Mouse (Mus musculus) midbrain, embryonic 10.5 days (tissue): ENCODE measurements around the gene 2310039H08Rik. TPM values are rescaled to one million over a fixed set of nuclear protein-coding genes. Genes with fewer than 3 reads are reported as not detected.
A peak's percentile ranks its signal among the peaks of the same experiment; 100 is the strongest.
"Not testable (repeated sequence)": the region's sequence is repeated elsewhere in the genome, so short reads cannot be mapped to it uniquely, and the experiment has no call there.

Experiments used
- DNase-seq: peaks from one replicate; pipeline ENCODE4 v3.0.0-alpha.2; 2017; ENCODE audit warnings: low spot score
- H3K27ac ChIP-seq: fragments of 300-500 bp; sonication (generic); replicated peaks from 2 replicates; pipeline ENCODE4 v1.5.1; 2016; ENCODE audit warnings: mild to moderate bottlenecking
- H3K27me3 ChIP-seq: fragments of 300-500 bp; sonication (generic); 2 replicates; pipeline ENCODE4 v1.6.1; 2016; ENCODE audit warnings: low read depth, mild to moderate bottlenecking; ENCODE audit not compliant: poor library complexity, severe bottlenecking
- H3K36me3 ChIP-seq: fragments of 300-500 bp; sonication (generic); 2 replicates; pipeline ENCODE4 v1.6.1; 2016; ENCODE audit warnings: mild to moderate bottlenecking, moderate library complexity
- H3K4me1 ChIP-seq: fragments of 300-500 bp; sonication (generic); 2 replicates; pipeline ENCODE4 v1.6.1; 2016
- H3K4me3 ChIP-seq: fragments of 300-500 bp; sonication (generic); 2 replicates; pipeline ENCODE4 v1.5.1; 2016; ENCODE audit warnings: mild to moderate bottlenecking, moderate library complexity
- H3K9me3 ChIP-seq: fragments of 300-500 bp; sonication (generic); replicated peaks from 2 replicates; pipeline ENCODE4 v1.6.1; 2016; ENCODE audit warnings: mild to moderate bottlenecking
- WGBS: fragments of 180-500 bp; shearing (Covaris S2); methylation state at CpG from one replicate; pipeline ENCODE4 v1.1.7; 2016; 5-methylcytosine and 5-hydroxymethylcytosine counted together
- polyA plus RNA-seq: library from polyadenylated mRNA; unstranded; fragments of >200 nt; fragmentation: Nextera tagmentation; extraction: Ambion mirVana; gene quantifications from 2 replicates; pipeline ENCODE4 v1.2.1, GENCODE M21; 2016

Gene 2310039H08Rik
- polyA plus RNA-seq, 1 experiment from 2014 or later, result 63.2 TPM

DNA sequence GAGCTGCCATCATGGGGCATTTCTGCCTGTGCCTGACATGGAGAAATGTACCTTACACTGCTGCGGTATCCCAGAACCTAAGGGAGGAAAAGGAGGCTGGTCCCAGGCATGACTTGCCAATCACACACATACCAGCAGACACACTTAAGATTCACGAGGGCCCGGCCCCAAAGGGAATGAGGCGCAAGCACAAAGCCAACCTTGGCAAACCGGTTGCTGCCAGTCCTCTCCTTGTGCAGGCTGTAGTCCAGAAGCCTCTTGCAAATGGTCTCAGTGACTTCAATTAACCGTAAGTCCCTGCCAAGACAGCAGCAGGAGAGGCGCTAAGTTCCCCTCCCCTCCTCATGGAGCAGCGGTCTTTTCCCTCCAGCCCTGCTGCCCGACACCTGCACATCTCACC, 29.4 kb upstream of the 2310039H08Rik start:
- Histone ChIP-seq H3K36me3 (peaks cover 81% of the 10 kb centered on the region), H3K9me3 (no peaks in the 10 kb centered on the region), H3K27me3 (no peaks in the 10 kb centered on the region), H3K27ac (no peak overlapping the region), H3K4me3 (no peak overlapping the region), H3K4me1 (no peaks in the 10 kb centered on the region)
- 92% methylated on average over 9 of the region's 9 CpGs for WGBS
- DNase-seq, result no peak

- Histone ChIP-seq H3K27me3 (no peaks in the 10 kb centered on the region), H3K9me3 (no peaks in the 10 kb centered on the region), H3K4me3 (no peak overlapping the region), H3K27ac (no peak overlapping the region), H3K4me1 (peaks cover under 1% of the 10 kb centered on the region; the same call in 1 of the 2 replicates), H3K36me3 (peaks cover 81% of the 10 kb centered on the region)
- DNase-seq, result no peak
- 78% methylated on average over 2 of the region's 2 CpGs for WGBS
Observed at GRCm38 (mm10) chr17:46745506-46745905, 26.9 kb upstream of the 2310039H08Rik start.

DNA sequence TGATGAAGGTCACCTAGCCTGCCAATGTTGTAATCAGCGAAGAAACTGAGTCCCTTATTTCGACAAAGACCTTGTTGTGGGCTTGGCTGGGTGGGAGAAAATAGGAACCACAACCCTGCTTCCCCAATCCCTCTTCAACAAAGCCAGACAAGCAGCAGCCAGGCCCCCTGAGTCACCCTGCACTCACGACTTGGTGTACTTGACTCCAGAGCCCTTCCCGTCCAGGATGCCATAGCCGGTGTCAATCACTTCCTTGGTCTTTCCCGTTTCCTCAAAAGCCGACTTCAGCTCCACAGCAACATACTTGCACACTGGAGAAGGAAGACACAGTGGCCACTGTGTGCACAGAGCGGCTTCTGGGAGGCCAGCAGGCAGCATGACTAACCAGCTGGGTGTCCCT, 25.2 kb upstream of the 2310039H08Rik start:
- peaks cover 69% of the 10 kb centered on the region for H3K36me3 ChIP-seq
- H3K9me3 ChIP-seq, result no peaks in the 10 kb centered on the region
- no peak for DNase-seq
- no peak overlapping the region for H3K27ac ChIP-seq
- peaks cover 14% of the 10 kb centered on the region for H3K4me1 ChIP-seq
- no peak overlapping the region for H3K4me3 ChIP-seq
- 88% methylated on average over 8 of the region's 8 CpGs for WGBS
- no peaks in the 10 kb centered on the region for H3K27me3 ChIP-seq

DNA sequence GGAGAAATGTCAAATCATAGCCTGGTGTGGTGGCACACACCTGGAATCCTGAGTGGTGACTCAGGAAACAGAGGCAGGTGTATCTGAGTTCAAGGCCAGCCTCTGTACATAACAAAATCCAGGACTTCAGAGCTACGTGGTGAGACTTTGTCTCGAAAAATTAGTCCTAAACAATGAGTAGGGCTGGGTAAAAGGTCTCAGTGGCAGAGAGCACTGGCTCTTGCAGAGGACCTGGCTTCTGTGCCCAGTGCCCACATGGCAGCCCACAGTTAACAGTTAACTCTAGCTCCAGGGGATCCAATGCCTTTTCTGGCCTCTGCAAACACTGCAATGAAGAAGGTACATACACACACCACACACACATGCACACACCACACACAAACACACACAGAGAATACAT, 24.6 kb upstream of the 2310039H08Rik start:
- peaks cover 20% of the 10 kb centered on the region for H3K4me1 ChIP-seq
- no peaks in the 10 kb centered on the region for H3K9me3 ChIP-seq
- no peaks in the 10 kb centered on the region for H3K27me3 ChIP-seq
- DNase-seq, result no peak
- 97% methylated on average over 2 of the region's 2 CpGs for WGBS
- H3K27ac ChIP-seq, result no peak overlapping the region
- H3K36me3 ChIP-seq, result peaks cover 63% of the 10 kb centered on the region
- H3K4me3 ChIP-seq, result no peak overlapping the region

DNA sequence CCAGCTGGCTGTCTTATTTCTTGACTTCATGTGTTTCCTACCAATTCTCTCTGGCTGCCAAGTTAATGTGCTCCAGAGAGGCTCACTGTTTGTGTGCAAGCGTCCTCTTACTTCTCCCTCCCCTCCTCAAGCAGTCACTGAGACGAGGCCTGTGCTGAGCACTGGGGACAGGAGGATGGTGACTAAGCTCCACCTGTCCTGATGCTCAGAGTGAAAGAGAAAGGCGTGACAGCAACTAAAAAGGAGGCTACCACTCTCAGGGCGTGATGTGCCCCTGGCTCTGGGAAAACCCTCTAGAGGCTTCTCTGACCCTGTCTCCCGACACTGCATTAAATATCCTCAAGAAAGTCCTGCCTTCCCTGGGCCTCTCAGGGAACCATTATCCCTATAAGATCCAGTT, 23.2 kb upstream of the 2310039H08Rik start:
- Histone ChIP-seq H3K4me3 (no peak overlapping the region), H3K27ac (no peak overlapping the region), H3K36me3 (peaks cover 48% of the 10 kb centered on the region), H3K4me1 (peaks cover 20% of the 10 kb centered on the region), H3K27me3 (no peaks in the 10 kb centered on the region), H3K9me3 (no peaks in the 10 kb centered on the region)
- WGBS, result 95% methylated on average over 5 of the region's 5 CpGs
- DNase-seq, result no peak

DNA sequence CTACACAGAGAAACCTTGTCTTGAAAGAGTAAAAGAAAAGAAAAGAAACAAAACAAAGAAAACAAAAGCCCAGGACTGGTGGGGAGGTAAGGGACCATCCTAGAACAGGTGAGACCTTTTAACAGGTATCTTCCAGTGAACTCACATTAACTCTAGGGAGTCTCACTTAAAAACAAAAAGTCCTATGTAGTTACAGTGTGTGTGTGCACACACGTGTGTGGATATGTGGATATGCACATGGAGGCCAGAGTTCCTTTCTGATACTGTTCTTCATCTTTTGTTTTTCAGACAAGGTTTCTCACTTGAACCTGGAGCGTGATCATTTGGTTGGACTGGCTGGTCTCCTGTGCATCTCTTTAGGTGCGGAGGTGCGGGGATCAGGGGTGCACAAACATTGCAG, 21.9 kb upstream of the 2310039H08Rik start:
- 97% methylated on average over 4 of the region's 4 CpGs for WGBS
- H3K27me3 ChIP-seq, result no peaks in the 10 kb centered on the region
- peaks cover 20% of the 10 kb centered on the region for H3K4me1 ChIP-seq
- peak overlapping the region; percentile 71 for H3K4me3 ChIP-seq
- peak overlapping the region; percentile 87; the same call in 1 of the 2 replicates for H3K27ac ChIP-seq
- H3K36me3 ChIP-seq, result peaks cover 35% of the 10 kb centered on the region
- no peaks in the 10 kb centered on the region for H3K9me3 ChIP-seq
- DNase-seq, result no peak

GRCm38 (mm10) chr17:46751056-46751793, 21.2 kb upstream of the 2310039H08Rik start:
- no peaks in the 10 kb centered on the region for H3K27me3 ChIP-seq
- H3K4me3 ChIP-seq, result peak overlapping the region; percentile 71
- H3K36me3 ChIP-seq, result peaks cover 29% of the 10 kb centered on the region
- H3K9me3 ChIP-seq, result no peaks in the 10 kb centered on the region
- peak overlapping the region; percentile 87 for H3K27ac ChIP-seq
- DNase-seq, result no peak
- WGBS, result 32% methylated on average over 16 of the region's 16 CpGs
- H3K4me1 ChIP-seq, result peaks cover 22% of the 10 kb centered on the region

- under 1% methylated on average over 55 of the region's 58 CpGs for WGBS
- H3K4me3 ChIP-seq, result peak within 1 kb of the TSS; percentile 71
- DNase-seq, result peak; percentile 99
- no peaks in the 10 kb centered on the region for H3K27me3 ChIP-seq
- peaks cover 22% of the 10 kb centered on the region for H3K4me1 ChIP-seq
- H3K9me3 ChIP-seq, result no peaks in the 10 kb centered on the region
- peaks cover 21% of the 10 kb centered on the region for H3K36me3 ChIP-seq
- peak within 1 kb of the TSS; percentile 87 for H3K27ac ChIP-seq
Observed at GRCm38 (mm10) chr17:46751794-46752556, 20.5 kb upstream of the 2310039H08Rik start, which contains the start of gene Cnpy3. TSS of gene Cnpy3 (minus strand) at chr17:46752214.

DNA sequence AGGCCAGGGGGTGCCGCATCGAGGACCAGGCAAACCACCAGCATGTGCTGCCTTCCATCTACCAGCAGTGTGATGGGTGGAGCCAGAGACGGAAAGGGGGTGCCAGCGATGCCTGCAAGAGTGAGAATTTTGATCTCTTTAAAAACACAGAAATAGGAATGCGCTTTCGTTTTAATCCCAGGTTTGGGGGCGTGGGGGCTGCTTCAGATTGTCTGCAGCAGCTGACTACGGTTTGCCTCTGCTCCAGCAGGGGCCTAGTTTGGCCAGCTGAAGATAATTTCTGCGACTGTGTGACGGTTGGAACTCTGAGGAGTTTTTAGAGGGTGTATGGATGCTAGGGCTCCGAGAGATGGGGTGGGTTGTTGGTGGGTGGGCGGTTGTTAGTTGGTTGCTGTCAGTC, 13.7 kb upstream of the 2310039H08Rik start:
- Histone ChIP-seq H3K4me3 (no peak overlapping the region), H3K4me1 (0 out of 2 replicates have a peak, but pooled peaks cover 2% of the 10 kb centered on the region), H3K27me3 (no peaks in the 10 kb centered on the region), H3K36me3 (no peaks in the 10 kb centered on the region), H3K9me3 (no peaks in the 10 kb centered on the region), H3K27ac (no peak overlapping the region)
- DNase-seq, result no peak
- 79% methylated on average over 12 of the region's 12 CpGs for WGBS

- Histone ChIP-seq H3K27me3 (no peaks in the 10 kb centered on the region), H3K36me3 (no peaks in the 10 kb centered on the region), H3K4me1 (peaks cover 4% of the 10 kb centered on the region; the same call in 1 of the 2 replicates), H3K9me3 (no peaks in the 10 kb centered on the region), H3K27ac (no peak within 1 kb of the TSS), H3K4me3 (no peak within 1 kb of the TSS)
- 72% methylated on average over 2 of the region's 2 CpGs for WGBS
- no peak for DNase-seq
Observed at GRCm38 (mm10) chr17:46763544-46763943, 8.9 kb upstream of the 2310039H08Rik start, which contains the start of gene Ptcra. TSS of gene Ptcra (minus strand) at chr17:46763712.

DNA sequence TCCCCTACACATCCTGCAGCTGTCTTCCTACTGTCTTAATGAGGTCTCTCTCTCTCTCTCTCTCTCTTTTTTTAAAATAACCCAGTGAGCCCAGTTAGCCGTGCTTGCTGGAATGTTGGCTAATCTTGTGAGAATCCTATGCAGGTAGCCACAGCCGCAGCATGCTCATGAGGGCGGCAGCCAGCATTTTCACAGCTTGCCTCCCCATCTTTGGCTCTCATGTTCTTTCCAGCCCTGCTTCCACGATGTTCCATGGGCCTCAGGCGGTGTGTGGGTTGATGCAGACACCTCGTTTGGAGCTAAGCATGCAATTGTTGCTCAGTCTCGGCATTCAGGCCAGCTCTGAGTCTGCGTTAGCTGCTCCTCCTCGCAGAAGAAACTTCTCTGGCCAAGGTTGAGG, 7.5 kb upstream of the 2310039H08Rik start:
- 77% methylated on average over 9 of the region's 9 CpGs for WGBS
- DNase-seq, H3K9me3 ChIP-seq, H3K27me3 ChIP-seq, H3K27ac ChIP-seq, H3K4me3 ChIP-seq, H3K4me1 ChIP-seq, H3K36me3 ChIP-seq: not testable (repeated sequence)

- Histone ChIP-seq H3K27me3 (no peaks in the 10 kb centered on the region), H3K4me1 (peaks cover 13% of the 10 kb centered on the region), H3K27ac (no peak overlapping the region), H3K36me3 (no peaks in the 10 kb centered on the region), H3K9me3 (no peaks in the 10 kb centered on the region), H3K4me3 (no peak overlapping the region)
- DNase-seq, result no peak
- 56% methylated on average over 8 of the region's 8 CpGs for WGBS
Observed at GRCm38 (mm10) chr17:46767868-46768267, 4.6 kb upstream of the 2310039H08Rik start.

GRCm38 (mm10) chr17:46770546-46770945, 1.9 kb upstream of the 2310039H08Rik start:
- no peaks in the 10 kb centered on the region for H3K9me3 ChIP-seq
- no peak overlapping the region for H3K27ac ChIP-seq
- no peak for DNase-seq
- H3K27me3 ChIP-seq, result no peaks in the 10 kb centered on the region
- peaks cover 27% of the 10 kb centered on the region for H3K4me1 ChIP-seq
- no peak overlapping the region for H3K4me3 ChIP-seq
- H3K36me3 ChIP-seq, result peaks cover 17% of the 10 kb centered on the region
- WGBS, result 91% methylated on average over 11 of the region's 11 CpGs
